Mouse (Mus musculus) brain, embryonic 14.5 days (tissue): ENCODE measurements around the gene Cabp1.

Experiments
- CTCF ChIP-seq: fragments of 200-500 bp; IDR thresholded peaks from 2 replicates; pipeline ENCODE4 v1.5.1; 2012; ENCODE audit warnings: inconsistent platforms, mild to moderate bottlenecking, moderate library complexity, borderline replicate concordance; ENCODE audit not compliant: insufficient read depth, insufficient read length; ENCODE audit errors: extremely low read depth
- POLR2A ChIP-seq: fragments of 200-500 bp; IDR thresholded peaks from 2 replicates; pipeline ENCODE4 v1.6.1; 2012; ENCODE audit warnings: mild to moderate bottlenecking, inconsistent platforms, borderline replicate concordance; ENCODE audit not compliant: poor library complexity, insufficient read depth, insufficient read length, severe bottlenecking; ENCODE audit errors: extremely low read depth

- TF ChIP-seq CTCF (peak; percentile 99), POLR2A (no peak)
Observed at GRCm38 (mm10) chr5:115235786-115236263, 41.6 kb upstream of the Cabp1 start, which contains the start of gene Pop5.
